Mouse (Mus musculus) hindbrain, embryonic 11.5 days (tissue): ENCODE measurements around the gene Nfam1. TPM values are rescaled to one million over a fixed set of nuclear protein-coding genes. Genes with fewer than 3 reads are reported as not detected.

Experiments
- polyA plus RNA-seq: library from polyadenylated mRNA; unstranded; fragments of >200 nt; fragmentation: Nextera tagmentation; extraction: Ambion mirVana; gene quantifications from 2 replicates; pipeline ENCODE4 v1.2.1, GENCODE M21; 2014

Nfam1 gene
- polyA plus RNA-seq, 1 experiment from 2014 or later = 2.3 TPM

Other genes with a start within 250 kb of the Nfam1 start
- not detected in 2 replicates for gene Cyp2d26, start 239.0 kb downstream of the Nfam1 start, polyA plus RNA-seq
- gene Tcf20, start 45.4 kb downstream of the Nfam1 start, polyA plus RNA-seq = 12.6 and 14.8 TPM in 2 replicates
- gene Serhl, start 56.2 kb upstream of the Nfam1 start, polyA plus RNA-seq = 40.2 and 42.6 TPM in 2 replicates
- 54.6 and 63.4 TPM in 2 replicates for gene Rrp7a, start 89.5 kb upstream of the Nfam1 start, polyA plus RNA-seq
- 162 and 163 TPM in 2 replicates for gene Poldip3, start 116.1 kb upstream of the Nfam1 start, polyA plus RNA-seq
- gene Cyb5r3, start 139.3 kb upstream of the Nfam1 start, polyA plus RNA-seq = 182 and 205 TPM in 2 replicates
- 1.7 and 1.8 TPM in 2 replicates for gene A4galt, start 218.5 kb upstream of the Nfam1 start, polyA plus RNA-seq